Mouse (Mus musculus): ENCODE measurements around the gene 1700010B08Rik. TPM values are rescaled to one million over a fixed set of nuclear protein-coding genes. Genes with fewer than 3 reads are reported as not detected.

1700010B08Rik gene
- total RNA-seq, 2 experiments from 2014 or later = not detected

DNA sequence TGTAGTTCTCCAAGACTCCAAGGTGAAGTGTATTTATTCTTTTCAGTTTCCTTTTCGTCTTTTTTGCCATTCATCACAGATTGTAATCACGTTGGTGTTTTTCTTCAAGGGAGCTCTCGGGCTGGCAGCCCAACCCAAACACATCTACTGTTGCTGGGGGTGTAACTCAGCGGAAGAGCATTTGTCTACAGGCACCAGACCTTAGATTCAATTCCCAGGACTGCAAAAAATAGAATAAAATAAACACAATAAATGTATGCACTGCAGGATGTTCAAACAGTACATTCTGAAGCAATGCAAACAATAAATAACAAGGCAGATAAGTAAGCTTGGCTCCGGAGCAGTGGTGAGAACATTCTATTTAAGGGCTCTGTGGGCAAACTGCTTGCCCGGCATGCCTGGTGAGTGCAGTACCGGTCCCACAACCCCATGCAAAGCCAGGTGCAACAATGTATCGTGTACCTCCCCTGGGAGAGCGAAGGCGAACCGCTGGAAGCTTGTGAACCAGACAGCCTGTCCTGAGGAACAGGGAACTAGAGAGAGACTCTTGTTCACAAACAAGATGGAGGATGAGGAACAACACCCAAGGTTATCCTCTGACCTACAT is 3.1 kb downstream of the 1700010B08Rik start:
- DNase-seq = no peak

DNA sequence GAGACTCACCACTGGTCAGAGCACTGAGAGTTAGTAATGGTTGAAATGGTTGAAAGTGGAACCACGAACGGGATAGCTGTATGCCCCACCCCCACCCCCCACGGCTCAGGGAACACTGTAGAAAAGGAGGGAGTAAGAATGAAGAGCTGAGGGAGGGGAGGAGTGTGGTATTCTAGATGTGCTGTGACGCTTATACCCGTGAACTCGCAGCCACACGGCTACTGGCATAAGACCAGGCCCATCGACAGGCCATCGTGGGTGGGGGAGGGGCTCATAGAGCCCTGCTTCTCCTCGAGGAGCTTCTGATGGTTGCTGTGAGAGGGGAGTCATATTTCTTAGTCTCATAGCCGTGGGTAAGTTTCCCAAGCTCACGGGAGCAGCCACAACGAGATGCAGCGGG is 5.2 kb downstream of the 1700010B08Rik start:
- DNase-seq = no peak

DNA sequence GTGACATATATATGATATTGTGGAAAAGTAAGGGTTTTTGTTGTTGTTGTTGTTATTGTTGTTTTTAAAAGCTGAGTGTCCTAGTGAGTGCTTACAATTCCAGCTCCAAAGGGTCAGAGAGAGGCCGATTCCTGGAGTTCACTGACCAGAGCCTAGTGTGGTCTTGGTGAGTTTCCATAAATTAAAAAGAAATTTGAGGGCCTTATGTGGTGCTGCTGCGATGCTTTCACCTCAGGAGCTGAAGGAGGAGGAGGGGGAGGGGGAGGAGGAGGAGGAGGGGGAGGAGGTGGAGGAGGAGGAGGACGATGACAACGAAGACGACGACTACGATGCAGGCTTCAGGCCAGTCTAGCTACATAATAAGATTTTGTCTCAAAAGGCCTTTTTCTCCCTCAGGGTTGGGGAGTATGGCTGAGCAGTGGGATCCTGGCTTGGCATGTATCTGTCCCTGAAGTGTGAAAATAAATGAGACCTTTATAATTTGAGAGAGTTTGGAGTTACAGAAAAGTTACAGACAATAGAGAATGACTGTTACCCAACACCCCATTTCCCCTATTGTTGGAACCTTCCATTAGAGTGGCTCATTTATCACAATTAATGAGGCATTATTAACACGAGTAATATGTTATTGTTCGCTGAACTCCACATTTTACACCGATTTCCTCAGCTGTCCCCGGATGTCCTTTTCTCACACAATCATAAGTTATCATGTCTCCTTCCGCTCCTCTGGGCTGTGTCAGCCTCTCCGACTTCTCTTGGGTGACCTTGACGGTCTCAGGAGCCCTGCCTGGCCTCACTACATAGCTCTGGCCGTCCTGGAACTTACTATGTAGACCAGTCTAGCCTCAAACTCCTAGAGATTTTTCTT is 6.0 kb downstream of the 1700010B08Rik start:
- DNase-seq = no peak

DNA sequence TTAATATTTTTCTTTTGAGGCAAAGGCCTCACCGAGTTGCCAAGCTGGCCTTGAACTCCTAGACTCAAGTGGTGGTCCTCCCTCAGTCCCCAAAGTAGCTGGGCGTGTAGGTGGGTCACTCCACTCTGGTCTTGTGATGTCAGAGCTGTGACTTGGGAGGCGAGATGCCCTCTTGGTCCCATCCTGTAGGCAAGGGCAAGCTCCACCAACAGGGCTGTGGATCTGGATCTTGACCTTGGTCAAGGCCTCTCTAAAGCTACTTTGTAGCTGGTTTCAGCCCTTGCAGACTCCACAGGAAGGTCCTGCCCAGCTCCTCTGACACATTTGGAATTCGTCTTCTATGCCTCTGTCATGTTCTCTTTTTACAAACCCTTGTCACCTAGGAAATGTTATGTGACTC is 6.6 kb downstream of the 1700010B08Rik start:
- no peak for DNase-seq

DNA sequence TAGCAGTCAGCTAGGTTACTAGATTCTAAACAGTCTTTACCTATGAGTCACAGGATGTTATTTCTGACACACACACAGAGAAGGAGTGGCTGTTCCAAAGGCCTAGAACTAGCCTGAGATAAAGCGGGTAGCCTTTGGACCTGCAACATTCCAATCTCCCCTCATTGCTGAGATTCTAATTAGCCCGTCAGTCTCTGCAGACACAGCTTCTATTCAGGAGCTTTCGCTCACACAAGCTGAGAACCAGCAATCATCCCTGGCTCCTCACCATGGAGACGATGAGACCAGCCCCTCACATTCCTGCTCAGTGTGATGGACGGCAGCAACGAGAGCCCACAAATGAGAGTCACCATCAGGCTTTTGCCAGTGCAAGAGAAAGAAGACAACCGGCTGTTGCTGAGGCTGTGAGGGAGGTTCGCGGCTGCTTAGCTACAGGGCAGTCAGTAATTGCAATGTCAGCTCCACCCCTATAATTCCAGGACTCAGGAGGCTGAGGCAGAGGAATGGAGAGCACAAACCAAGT is 11.3 kb downstream of the 1700010B08Rik start:
- no peak for DNase-seq

DNA sequence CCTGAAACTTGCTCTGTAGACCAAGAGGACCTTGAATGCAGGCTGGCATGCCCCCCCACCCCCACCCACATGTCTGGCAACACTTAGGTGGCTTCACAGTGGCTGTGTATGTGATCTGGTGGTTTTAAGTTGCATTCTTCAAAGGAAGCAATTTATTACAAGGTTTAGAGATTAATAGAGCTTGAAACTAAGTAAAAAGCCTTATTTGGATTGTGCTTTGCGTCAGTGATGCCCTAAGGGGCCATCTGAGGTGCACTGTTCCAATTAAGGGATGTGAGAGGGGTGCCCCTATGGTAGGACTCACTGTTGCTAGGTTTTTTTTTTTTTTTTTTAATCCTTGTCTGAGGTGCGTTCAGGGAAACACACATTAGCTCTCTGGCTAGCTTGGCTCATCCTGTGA is 15.2 kb downstream of the 1700010B08Rik start:
- no peak for DNase-seq

DNA sequence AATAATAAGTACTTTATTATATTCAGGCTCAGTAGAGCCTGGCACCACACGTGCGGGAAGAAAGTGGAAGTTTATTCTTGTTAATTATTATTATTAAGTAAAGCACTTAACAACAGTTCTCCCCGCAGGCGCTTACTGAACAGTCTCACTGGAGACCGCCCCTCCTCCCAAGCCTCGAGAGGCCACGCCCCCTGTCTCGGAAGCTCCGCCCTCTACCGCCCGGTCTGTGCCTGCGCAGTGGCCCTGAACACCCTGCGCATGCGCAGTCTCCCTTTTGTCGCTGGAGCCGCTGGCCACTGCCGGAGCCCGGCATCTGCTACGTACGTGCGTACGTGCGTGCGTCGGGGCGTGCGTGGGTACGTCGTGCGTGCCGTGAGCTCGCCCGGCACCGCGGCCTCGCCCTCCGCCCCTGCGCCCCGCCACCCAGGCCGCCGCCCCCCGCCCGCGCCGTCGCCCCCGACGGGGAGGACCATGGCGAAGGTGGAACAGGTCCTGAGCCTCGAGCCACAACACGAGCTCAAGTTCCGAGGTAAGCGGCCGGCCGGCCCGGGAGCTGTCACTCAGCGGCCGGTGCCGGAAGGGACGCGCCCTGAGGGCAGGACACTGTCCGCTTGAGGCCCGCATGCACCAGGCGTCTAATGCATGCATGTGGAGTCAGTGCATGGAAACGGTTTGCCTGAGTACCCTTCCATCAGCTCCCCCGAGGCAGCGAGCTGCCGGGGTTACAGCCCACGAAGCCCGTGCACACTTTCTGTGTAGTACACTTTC is 18.2 kb downstream of the 1700010B08Rik start, which contains the start of gene Vapb:
Gene Vapb (plus strand): TSS at position 290 of the 768 bp plus-strand sequence.
- DNase-seq = peak; percentile 99

DNA sequence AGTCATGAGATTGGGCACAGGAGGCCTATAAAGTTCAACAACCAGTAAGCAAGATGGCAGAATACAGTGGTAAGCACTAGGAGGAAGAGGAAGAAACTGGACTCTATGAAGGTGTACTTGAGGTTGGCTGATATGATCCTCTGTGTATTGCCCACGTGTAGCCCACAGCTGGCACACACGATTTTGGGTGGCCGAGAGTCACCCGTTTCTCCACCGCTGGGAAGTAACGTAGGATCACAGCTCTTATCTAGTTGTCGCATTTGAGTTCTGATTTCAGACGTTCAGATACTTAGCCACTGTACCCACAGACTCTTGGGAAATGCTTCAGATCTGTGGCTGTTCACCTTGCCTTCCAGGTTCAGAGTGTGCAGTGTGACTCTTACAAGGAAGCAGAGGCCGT is 19.0 kb downstream of the 1700010B08Rik start:
- no peak for DNase-seq

DNA sequence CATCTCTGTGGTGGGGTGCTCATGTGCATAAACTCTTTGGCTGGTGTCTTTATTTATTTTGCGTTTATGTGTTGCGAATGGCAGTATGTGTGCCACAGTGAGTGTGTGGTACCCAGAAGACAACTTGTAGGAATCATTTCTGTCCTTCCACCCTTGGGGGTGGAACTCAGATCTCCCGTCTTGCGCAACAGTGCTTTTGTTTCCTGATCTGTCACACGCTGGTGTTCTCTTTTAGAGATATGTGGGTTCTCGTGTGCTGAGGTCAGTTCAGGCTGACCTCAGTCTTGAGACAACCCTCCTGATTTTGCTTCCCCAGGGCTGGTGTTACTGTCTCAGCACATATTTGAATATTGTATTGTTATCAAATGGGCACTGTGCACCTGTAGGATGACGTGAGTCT is 19.9 kb downstream of the 1700010B08Rik start:
- peak in 1 of 2 experiments; percentile 9 for DNase-seq

DNA sequence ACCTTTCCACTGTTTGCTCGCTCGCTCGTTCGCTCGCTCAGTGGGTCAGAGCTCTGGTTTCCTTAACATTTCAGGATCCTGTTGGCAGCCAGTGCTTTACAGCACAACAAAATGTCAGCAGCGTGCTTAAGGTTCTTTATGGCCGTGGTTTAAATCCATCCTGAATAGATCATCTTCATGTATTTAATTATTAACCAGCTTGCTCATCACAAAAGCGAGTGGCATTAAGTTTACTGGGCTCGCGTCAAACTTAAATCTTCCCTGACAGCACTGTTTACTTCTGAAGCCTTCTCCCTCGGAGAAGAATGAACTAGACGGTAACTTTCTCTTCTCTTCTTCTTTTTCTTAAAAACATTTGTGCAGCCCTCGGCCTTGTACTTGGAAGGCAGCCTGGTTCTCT is 22.9 kb downstream of the 1700010B08Rik start:
- no peak for DNase-seq

DNA sequence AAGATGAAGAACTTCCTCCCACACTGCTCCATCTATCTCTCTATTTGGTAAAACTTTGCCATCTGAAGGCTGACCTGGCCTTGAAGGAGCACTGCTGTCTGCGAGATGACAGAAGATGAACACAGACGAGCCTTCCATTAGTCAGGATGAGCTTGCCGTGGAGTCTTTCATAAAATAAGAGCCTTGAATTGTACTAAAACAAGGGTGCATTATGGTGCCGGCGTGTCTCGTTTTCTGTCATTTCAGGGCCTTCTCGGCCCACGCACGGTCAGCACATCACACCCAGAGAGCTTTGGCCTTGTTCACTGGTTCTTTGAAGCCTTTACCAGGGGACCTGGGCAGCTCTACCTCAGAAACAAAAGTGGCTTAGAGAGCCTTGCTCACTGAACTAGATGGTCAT is 23.5 kb downstream of the 1700010B08Rik start:
- no peak for DNase-seq

DNA sequence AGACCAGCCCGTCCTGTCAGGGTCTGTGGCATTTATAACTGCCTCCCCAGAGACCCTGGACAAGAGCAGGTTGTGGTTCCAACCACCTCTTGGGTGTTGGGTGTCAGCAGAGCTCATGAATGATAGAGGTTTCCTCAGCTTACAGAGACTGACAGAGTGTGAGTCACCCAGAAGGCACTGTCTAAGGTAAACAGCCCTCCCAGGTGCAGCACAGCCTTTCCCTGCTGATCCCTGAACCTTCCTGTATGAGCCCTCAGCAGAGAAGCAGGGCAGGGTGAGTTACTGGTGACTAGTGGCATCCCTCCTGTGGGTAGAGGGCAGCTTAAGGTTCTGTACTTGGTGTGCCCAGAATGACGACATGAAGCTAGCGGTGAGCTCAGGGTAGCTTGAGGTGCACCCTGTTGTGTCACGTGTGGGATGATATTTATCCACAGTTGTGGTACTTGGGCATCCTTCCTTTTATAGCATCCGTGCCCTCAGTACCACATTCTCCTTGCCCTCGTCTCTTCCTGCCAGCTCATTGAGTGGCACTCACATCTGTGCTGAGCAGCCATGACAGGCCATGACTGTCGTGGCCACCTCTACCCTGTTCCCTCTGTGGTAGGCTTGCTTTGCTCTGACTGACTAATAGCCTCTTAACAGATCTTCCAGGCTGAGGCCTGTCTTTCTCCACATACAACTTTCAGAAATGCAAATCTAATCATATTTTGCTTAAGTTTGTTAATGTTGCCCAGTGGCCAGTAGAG is 25.0 kb downstream of the 1700010B08Rik start:
- no peak for DNase-seq

DNA sequence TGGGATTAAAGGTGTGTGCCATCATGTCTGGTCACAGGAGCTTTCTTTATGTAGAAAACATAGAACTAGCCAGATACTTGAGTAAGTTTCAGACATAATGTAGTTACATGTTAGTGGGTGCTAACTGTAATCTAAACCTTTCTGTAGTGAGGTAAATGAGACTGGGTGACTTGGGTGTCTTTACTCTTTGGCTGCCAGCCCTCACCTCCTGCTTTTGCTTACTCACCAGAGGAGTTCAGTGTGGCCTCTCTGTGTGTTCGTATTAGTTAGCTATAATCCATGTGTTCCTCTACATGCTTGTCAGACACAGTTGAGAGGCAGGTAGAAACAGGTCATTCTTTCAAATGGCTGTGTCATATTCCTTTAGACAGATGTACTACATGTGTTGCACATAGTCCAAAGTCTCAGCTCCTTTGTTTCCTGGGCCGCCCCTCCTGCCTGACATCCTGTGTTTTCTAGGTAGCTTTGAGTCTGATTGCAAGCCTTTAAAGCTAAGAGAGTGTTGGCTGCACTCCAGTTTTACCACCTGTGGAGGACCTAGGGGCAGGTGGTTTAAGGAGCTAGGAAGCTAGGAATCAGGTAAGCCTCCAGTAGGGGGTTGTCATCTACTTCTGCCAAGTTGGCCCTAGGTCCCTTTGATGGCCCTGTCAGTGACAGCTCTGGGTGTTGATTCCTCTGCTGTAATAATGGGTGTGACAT is 29.9 kb downstream of the 1700010B08Rik start:
- DNase-seq = no peak

DNA sequence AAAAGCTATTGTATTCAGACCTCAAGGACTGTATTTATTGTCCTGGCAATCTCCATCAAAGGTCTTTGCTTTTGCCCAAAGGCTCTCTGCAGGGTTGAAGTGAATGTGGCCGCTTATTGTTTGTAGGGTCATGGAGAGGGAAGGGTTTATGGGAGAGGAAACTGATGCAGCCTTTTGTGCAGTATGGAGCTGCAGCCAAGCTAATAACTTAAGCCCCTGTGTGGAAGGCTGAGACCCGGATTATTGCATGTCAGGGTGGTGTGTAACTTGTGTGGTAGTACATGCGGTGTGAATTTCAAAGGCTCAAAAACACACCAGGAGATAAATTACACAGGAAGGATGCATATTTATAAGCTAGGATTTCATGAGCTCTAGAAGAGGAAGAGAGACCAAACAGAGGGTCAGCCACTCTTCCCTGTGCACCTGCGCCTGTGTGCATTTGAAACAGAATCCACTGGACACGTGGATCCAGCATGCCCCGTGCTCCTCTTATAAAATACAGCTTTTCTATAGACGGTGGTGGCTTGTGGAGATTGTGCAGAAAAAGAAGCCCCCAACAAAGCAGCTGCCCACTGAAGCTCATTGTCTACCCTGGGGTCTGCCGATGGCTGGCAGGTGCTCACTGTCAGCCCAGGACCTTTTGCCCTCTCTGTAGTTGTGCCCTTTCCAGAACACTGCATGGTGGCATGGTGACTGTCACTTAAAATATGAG is 36.4 kb downstream of the 1700010B08Rik start:
- no peak for DNase-seq

DNA sequence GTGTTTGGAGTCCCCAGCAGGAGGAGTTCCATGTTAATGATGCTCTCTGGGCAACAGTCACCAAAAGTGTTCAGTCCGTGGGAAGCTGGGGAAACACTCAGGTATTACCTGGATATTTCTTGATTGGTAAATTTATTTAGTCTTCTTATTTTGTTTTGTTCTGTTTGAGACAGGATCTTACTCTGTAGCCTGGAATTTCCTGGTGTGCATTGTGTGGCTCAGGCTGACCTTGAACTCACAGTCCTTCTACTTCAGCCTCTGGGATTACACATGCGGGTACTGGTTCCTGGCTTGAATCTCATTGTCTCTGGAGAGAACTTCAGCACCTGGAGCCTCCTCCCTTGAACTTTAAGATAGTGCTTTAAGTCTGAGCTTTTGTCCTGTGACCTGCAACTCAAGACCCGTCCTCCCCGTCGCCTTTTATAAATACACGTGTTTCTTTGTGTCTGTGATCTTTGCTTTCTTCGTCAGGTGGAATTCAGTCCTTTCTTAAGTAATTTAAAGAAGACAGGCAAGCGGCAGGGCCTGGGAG is 38.5 kb downstream of the 1700010B08Rik start:
- no peak for DNase-seq

DNA sequence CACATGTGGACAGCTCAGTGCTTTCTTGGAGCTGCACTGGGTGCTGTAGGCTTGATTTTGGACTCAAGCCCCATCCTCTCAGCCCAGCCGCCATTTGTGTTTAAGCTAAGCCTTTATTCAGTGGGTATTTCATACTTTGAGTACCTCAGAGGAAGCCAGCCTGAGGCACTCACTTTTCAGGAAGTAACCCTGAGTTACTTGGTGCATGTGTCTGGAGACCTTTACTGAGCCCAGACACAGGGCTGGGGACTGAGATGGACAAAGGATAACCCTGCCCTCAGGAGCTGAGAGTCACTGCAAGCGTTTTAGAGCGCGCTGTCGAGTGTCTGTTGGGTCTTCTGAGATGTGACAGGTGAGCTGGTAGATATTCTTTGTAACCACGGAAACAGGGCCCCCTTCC is 41.4 kb downstream of the 1700010B08Rik start:
- DNase-seq = no peak

DNA sequence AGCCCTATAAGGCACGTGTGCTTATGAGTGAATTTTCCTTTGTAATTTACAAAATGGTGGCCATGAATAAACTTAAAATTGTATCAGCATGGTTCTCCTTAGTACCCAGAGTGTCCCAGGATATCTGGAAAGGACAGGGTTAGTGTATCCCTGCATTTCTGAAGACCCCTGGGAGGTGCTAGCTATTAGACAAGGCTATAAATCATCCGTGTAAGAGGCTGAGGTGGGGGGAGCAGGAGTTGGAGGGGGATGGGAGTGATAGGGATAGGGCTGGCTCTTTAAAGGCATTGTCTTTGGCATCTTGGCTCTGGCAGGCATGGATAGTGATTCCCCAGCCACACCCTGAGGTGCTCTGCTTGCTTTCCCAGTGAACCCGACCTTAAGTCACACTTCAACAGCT is 45.4 kb downstream of the 1700010B08Rik start:
- DNase-seq = no peak

DNA sequence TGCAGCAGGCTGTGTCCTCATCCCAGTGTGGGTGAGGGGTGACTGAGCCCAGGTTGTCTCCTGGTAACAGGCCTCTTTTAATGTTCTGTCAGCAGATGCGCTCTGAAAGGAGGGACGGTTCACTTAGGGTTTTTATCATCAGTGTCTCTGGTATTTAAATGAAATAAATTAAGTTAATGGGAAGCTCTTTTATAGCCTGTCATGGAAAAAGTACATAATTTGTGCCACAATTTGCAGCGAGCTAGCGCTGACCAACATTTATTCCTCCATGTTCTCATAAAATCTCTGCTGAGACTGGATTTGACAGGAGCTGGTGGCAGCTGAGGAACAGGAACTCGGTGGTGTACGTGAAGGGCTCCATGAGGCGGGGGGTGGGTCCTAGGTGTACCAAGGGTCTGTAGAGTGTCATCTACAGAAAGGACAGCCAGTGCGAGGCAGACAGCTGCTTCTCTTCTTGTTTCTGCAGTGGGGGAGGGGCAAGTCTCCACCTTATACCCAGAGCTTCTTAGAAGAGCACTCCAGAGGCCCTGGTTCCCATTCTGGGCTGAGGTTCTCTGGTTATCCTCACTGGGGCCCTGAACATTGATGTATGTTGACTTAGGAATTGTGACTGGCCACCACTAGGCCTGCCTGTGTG is 48.9 kb downstream of the 1700010B08Rik start:
- no peak for DNase-seq

DNA sequence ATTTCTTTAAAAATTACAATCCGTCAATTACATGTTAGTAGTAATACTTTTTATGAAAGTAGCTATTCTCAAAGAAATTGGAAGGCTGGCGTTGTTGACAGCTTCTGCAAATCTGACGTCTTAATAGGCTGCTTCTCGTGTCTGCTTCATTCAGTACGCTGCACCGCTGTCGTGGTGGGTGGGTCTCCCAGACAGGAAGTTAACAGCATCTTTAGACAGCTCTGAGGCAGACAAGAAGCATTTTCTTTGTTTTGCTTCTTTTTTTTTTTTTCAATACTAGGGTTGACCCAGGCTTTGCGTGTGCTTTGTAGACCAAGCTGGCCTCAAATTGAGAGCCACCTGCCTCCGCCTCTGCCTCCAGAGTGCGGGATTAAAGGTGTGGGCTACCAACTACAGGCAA is 50.0 kb downstream of the 1700010B08Rik start:
- DNase-seq = no peak

DNA sequence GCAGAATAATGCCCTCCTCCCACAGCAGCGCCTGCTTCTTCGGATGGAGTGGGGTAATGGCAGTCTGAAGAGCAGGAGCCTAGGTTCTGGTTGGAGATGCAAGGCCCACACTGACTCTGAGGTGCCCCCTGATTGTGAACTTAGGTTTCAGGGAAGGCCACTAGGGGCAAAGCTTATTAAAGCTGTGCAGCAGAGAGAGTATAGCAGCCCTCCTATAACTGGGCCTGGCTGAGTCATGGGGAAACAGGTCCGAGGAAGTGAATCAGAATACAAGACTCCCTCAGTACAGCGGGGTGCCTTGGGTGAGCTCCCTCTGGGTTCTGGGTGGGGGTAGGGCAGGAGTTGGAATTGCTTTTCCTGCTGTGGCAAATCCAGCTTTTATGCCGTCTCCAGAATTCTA is 51.4 kb downstream of the 1700010B08Rik start:
- DNase-seq = no peak
